Mouse (Mus musculus): ENCODE data around the gene E330017A01Rik.
"Not testable (repeated sequence)": the region's sequence is repeated elsewhere in the genome, so short reads cannot be mapped to it uniquely, and the experiment has no call there.

E330017A01Rik gene

GRCm38 (mm10) chr16:58638689-58639175 is at the start of gene E330017A01Rik:
TSS of gene E330017A01Rik (minus strand) at chr16:58638739.
- no peak for DNase-seq

DNA sequence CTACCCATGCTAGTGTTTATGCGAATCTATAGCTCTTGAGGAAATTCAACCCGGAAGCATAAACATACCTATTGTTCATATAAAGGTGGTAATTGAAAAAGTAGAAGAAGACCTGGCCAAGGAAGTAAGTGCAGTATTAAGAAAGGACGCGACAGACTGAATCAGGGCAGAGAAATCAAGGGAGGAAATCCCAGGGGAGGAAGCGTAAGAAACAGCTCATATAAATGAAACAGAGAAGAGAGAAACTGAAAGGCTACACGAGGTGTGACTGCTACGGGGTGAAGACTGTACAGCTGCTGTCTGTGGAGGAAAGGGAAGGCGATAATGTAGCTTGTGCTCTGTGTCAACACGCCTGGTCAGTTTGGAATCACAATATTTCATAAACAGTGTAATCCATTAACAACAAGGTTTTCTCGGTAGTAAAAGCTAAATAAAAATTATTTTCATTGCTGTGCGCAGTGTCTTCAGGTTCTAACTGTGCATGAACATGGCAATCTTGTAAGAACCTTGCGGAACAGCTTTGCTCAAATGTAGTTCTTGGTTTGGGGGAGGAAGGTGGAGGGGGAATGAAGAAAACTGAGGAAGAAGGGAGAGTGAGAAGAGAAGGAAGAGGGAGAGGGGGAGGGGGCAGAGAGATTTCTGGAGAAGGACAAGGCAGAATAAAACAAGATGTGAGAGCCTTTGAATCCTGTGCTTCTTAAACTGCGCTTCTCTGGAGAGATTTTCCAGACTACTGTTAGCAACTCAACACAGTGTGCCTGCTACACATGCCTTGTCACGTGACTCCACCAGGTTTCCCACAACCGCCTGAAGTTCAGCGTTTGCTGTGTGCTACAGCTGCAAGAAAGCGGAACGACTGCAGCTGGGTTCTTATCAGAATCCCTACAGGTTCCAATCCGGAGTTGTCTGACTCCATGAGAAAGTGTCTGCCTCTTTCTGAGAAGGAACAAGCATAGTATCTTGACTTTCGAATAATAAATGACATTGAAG is 47.3 kb upstream of the E330017A01Rik start:
- DNase-seq = peak in 1 of 2 experiments; percentile 30

DNA sequence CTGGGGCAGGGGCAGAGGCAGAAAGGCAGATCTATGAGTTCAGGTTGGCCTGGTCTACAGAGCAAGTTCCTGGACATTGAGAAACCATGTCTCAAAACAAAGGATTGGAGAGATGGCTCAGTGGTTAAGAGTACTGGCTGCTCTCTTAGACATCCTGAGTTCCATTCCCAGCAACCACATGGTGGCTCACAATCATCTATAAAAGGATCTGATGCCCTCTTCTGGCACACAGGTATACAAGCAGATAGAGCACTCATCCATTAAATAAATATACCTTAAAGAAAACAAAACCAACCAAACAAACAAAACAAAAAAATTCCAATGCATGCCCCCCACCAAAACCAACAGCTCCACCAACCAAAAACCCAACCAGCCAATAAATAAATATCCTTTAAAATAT is 46.0 kb upstream of the E330017A01Rik start:
- DNase-seq = no peak

DNA sequence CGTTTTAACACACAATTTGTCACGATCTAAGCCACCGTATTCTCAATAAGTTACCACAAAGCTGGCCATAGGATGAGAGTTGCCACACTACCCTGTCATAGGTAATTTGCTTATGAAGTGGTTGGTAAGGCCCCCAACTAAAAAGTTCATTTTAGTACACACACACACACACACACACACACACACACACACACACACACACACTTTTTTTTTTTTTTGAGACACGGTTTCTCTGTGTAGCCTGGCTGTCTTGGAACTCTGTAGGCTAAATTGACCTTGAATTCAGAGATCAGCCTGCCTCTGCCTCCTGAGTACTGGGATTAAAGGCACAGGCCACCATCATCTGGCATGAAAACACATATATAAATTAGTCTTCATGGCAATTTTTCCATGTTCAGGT is 45.4 kb upstream of the E330017A01Rik start:
- DNase-seq = no peak

DNA sequence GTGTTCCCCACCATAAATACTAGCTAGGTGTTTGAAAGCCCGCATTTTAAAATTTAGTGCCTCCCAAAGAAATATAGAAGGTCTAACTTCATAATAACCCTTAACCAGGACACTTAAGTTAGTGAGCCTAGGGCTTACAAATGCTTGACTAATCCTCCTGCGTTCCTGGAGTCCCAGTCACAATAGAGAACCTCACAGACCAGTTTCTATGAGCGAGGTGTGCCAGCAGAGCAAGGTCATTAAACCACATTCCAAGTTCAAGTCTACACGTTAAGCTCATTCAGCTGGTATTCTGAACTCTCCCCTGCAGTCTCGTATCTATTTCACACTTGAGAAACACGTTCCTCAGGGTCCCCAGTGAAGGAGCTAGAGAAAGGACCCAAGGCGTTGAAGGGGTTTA is 44.3 kb upstream of the E330017A01Rik start:
- DNase-seq = no peak

DNA sequence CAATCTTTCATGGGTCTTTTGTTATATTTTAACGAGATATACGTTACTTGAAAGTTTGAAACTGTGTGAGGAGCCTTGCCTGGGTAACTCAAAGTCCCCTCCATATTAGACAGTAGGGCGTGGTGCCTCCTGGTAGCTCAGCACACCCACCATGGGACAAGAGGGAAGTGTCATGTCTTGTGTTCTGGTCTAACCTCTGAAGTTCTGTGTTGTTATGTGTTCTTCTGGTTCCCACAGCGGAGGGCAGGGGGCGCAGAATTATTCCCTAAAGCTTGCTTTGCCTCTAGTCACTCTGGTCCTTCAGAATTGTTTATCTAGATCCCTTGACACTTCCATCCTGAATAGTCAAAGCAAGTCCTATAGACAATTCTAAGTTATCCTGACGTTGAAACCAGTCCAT is 43.5 kb upstream of the E330017A01Rik start:
- no peak for DNase-seq

DNA sequence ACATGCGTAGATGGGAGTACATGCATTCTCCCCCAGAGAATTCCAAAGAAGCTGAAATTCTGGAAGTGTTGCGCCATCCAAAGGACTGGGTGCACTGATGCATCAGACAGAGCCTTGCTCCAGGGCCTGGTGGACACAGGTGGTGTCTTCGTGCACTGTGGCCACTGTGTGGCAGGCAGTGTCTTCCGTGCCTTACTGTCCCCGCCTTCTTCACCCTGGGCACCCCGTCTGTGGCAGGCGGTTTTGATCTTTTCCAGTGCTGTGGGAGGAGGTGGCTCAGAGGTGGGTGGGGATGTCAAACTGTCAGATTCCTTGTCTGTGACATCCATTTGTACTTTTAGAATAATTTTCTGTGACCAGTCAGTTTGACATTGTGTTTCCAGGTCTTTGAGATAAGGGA is 40.1 kb upstream of the E330017A01Rik start:
- DNase-seq = no peak

GRCm38 (mm10) chr16:58677491-58677890 is 39.0 kb upstream of the E330017A01Rik start:
- DNase-seq = no peak

DNA sequence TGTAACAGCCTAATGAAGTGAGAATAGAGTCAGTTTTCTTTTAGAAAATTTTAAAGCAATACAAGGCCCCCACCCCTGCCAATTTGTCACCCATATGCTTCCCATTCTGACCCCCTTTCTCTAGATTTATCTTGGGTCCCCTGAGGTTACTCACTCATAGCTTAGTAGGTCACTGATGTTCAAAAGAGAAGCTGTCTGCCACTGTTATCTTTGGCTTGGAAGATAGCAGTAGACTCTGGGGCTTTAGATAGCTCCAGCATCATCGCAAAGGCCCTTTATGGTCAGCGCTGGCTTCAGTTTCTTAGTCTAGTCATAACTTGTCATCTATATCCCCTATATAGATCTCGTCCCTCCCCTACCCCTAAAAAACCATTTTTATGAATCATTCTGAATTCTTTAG is 38.1 kb upstream of the E330017A01Rik start:
- DNase-seq = no peak

DNA sequence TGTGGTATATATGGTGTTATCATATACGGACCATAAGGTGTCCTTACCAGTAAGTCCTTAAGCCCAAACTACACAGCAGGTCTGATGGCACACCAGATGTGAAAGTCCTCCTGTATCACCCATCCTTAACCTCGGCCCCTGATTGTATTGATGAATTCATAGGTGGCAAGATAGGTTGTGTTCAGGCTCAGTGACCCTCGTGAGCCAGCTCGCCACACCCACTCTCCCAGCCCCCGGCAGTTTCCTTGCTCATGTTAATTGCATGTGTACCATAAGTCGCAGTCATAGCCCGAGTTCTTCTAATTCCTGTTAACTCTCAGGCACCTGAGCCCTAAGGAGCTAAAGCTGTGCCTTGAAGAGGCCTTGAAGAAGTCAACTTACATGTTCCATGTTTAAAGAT is 37.6 kb upstream of the E330017A01Rik start:
- no peak for DNase-seq

GRCm38 (mm10) chr16:58675256-58675655 is 36.7 kb upstream of the E330017A01Rik start:
- no peak for DNase-seq

GRCm38 (mm10) chr16:58673811-58674410 is 35.4 kb upstream of the E330017A01Rik start:
- DNase-seq = no peak

- no peak for DNase-seq
Measured at GRCm38 (mm10) chr16:58672396-58672795, 33.9 kb upstream of the E330017A01Rik start.

- no peak for DNase-seq
Measured at GRCm38 (mm10) chr16:58671212-58671985, 32.9 kb upstream of the E330017A01Rik start.

DNA sequence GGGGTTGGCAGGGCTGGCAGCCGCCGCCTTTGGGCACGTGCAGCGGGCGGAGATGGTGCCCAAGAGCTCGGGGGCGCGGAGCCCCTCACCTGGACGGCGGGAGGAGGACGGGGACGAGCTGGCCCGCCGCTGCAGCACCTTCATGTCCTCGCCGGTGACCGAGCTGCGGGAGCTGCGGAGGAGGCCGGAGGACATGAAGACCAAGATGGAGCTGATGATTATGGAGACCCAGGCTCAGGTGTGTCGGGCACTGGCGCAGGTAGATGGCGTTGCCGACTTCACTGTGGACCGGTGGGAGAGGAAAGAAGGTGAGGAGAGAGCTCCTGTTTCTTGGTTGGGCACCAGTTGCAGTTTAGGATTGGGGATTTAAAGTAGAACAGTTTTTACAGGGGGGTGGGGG is 32.1 kb upstream of the E330017A01Rik start:
- DNase-seq = no peak

GRCm38 (mm10) chr16:58669917-58670630 is 31.5 kb upstream of the E330017A01Rik start, which contains the start of gene Cpox:
TSS of gene Cpox (plus strand) at chr16:58670292.
- peak; percentile 71 to 77 for DNase-seq

DNA sequence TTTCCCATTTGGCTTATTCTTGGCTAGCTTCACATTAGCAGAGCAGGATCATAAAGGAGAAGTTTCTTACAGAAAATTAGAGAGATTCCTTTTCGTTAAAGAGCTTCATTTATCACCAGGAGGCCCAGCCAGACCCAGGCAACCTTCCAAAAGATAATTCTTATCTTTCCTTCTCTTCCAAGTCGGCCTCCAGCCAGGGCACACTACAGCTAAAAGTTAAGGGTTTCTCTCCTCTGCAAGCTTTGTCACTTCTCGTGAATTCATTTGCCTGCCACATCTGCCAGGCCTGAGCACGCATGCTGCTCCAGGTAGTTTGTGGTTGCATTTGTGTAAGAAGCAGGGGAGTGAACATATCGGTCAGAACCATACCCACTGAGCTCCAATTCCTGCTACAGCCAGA is 30.7 kb upstream of the E330017A01Rik start:
- DNase-seq = no peak

DNA sequence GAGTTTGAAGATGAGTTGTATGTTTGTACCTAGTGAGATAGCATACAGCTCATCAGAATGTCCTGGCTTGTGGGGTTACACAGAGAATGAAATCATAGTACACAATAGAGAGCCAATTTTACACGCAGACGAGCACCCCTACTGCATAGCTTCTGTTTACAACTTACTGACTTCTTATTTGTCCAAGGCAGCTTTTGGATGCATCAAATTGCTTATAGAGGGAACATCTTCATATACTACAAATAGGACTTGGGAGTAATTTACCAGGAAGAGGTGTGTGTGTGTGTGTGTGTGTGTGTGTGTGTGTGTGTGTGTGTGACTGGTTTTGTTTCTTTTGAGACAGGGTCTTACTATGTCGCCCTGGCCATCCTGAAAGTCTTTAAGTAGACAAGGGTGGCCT is 30.0 kb upstream of the E330017A01Rik start:
- DNase-seq = no peak

DNA sequence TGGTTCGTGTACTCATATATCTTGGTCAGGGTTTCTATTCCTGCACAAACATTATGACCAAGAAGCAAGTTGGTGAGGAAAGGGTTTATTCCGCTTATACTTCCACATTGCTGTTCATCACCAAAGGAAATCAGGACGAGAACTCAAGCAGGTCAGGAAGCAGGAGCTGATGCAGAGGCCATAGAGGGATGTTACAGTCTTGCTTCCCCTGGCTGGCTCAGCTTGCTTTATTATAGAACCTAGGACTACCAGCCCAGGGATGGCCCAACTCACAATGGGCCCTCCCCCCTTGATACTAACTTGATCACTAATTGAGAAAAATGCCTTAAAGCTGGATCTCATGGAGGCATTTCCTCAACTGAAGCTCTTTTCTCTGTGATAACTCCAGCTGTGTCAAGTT is 28.1 kb upstream of the E330017A01Rik start:
- not testable (repeated sequence) for DNase-seq

DNA sequence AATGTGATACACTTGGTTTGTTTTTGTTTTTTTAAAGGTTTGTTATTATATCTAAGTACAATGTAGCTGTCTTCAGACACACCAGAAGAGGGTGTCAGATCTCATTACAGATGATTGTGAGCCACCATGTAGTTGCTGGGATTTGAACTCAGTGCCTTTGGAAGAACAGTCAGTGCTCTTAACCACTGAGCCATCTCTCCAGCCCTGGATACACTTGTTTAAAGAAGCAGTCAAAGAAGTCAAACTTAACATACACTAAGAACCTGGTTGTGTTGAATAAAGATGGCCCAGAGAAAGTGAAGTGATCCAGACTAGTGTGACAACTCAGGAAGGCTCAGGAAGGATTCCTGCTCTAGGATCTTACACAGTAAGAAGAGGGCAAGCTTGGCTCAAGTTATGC is 26.6 kb upstream of the E330017A01Rik start:
- not testable (repeated sequence) for DNase-seq

DNA sequence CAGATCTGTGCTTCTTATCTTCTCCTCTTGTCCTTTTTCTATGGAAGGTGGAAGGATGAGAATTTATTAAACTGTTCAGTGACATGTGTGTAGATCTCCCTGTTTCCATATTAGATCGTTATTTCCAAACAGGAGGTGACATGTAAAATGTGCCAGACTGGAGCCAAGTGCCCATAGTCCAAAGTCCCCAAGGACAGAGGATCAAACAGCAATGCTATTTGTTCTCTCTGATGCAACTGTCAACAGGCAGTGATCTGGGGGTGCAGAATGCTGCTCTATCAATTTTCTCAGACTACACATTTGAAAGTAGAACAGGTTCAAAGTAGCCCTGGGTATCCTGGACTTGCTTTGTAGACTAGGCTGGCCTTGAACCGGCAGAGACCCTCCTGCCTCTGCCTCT is 25.3 kb upstream of the E330017A01Rik start:
- DNase-seq = no peak

- DNase-seq = no peak
Measured at GRCm38 (mm10) chr16:58663021-58663420, 24.5 kb upstream of the E330017A01Rik start.

All from B cell, adult 2 months (primary cell).